Mouse (Mus musculus): ENCODE data around the gene Vps25. TPM values are rescaled to one million over a fixed set of nuclear protein-coding genes. Genes with fewer than 3 reads are reported as not detected.

Gene Vps25
- polyA plus RNA-seq, 1 experiment from 2014 or later = 117 TPM

Other genes starting within 250 kb of the Vps25 start
- gene Atp6v0a1, start 244.3 kb upstream of the Vps25 start, polyA plus RNA-seq (2015; fragmentation: Nextera tagmentation; extraction: Ambion mirVana) = 111 and 121 TPM in 2 replicates
- 9.0 and 9.4 TPM in 2 replicates for gene Naglu, start 183.7 kb upstream of the Vps25 start, polyA plus RNA-seq (2015; fragmentation: Nextera tagmentation; extraction: Ambion mirVana)
- 0.37 and 0.47 TPM in 2 replicates for gene Hsd17b1, start 175.3 kb upstream of the Vps25 start, polyA plus RNA-seq (2015; fragmentation: Nextera tagmentation; extraction: Ambion mirVana)
- 39.9 and 45.5 TPM in 2 replicates for gene Coasy, start 171.1 kb upstream of the Vps25 start, polyA plus RNA-seq (2015; fragmentation: Nextera tagmentation; extraction: Ambion mirVana)
- gene Mlx, start 166.4 kb upstream of the Vps25 start, polyA plus RNA-seq (2015; fragmentation: Nextera tagmentation; extraction: Ambion mirVana) = 87.3 and 96.9 TPM in 2 replicates
- 20.5 and 23.7 TPM in 2 replicates for gene Psmc3ip, start 158.3 kb upstream of the Vps25 start, polyA plus RNA-seq (2015; fragmentation: Nextera tagmentation; extraction: Ambion mirVana)
- 25.8 and 26.1 TPM in 2 replicates for gene Retreg3, start 133.8 kb upstream of the Vps25 start, polyA plus RNA-seq (2015; fragmentation: Nextera tagmentation; extraction: Ambion mirVana)
- gene Tubg1, start 133.8 kb upstream of the Vps25 start, polyA plus RNA-seq (2015; fragmentation: Nextera tagmentation; extraction: Ambion mirVana) = 77.7 and 78.9 TPM in 2 replicates
- gene Tubg2, start 97.8 kb upstream of the Vps25 start, polyA plus RNA-seq (2015; fragmentation: Nextera tagmentation; extraction: Ambion mirVana) = 35.5 and 38.9 TPM in 2 replicates
- gene Cntnap1, start 83.2 kb upstream of the Vps25 start, polyA plus RNA-seq (2015; fragmentation: Nextera tagmentation; extraction: Ambion mirVana) = 4.6 and 5.1 TPM in 2 replicates
- gene Plekhh3, start 82.4 kb upstream of the Vps25 start, polyA plus RNA-seq (2015; fragmentation: Nextera tagmentation; extraction: Ambion mirVana) = 10.3 and 13.0 TPM in 2 replicates
- gene Ccr10, start 78.3 kb upstream of the Vps25 start, polyA plus RNA-seq (2015; fragmentation: Nextera tagmentation; extraction: Ambion mirVana) = 0.40 and 0.91 TPM in 2 replicates
- 15.4 and 17.9 TPM in 2 replicates for gene Ezh1, start 27.2 kb upstream of the Vps25 start, polyA plus RNA-seq (2015; fragmentation: Nextera tagmentation; extraction: Ambion mirVana)
- gene Ramp2, start 7.7 kb upstream of the Vps25 start, polyA plus RNA-seq (2015; fragmentation: Nextera tagmentation; extraction: Ambion mirVana) = 97.6 and 108 TPM in 2 replicates
- gene Wnk4, start 6.9 kb downstream of the Vps25 start, polyA plus RNA-seq (2015; fragmentation: Nextera tagmentation; extraction: Ambion mirVana) = 5.5 and 6.8 TPM in 2 replicates
- gene Cntd1, start 25.3 kb downstream of the Vps25 start, polyA plus RNA-seq (2015; fragmentation: Nextera tagmentation; extraction: Ambion mirVana) = 0.89 and 1.0 TPM in 2 replicates
- gene Coa3, start 25.4 kb downstream of the Vps25 start, polyA plus RNA-seq (2015; fragmentation: Nextera tagmentation; extraction: Ambion mirVana) = 211 and 238 TPM in 2 replicates
- 173 and 178 TPM in 2 replicates for gene Becn1, start 48.6 kb downstream of the Vps25 start, polyA plus RNA-seq (2015; fragmentation: Nextera tagmentation; extraction: Ambion mirVana)
- gene Psme3, start 62.5 kb downstream of the Vps25 start, polyA plus RNA-seq (2015; fragmentation: Nextera tagmentation; extraction: Ambion mirVana) = 126 and 133 TPM in 2 replicates
- gene Aoc2, start 71.4 kb downstream of the Vps25 start, polyA plus RNA-seq (2015; fragmentation: Nextera tagmentation; extraction: Ambion mirVana) = 2.0 and 2.1 TPM in 2 replicates
- 0.07 TPM in 1 of 2 replicates, not detected in the other for gene Aoc3, start 76.9 kb downstream of the Vps25 start, polyA plus RNA-seq (2015; fragmentation: Nextera tagmentation; extraction: Ambion mirVana)
- gene G6pc, start 113.9 kb downstream of the Vps25 start, polyA plus RNA-seq (2015; fragmentation: Nextera tagmentation; extraction: Ambion mirVana) = not detected in 2 replicates
- 79.4 and 90.0 TPM in 2 replicates for gene Aarsd1, start 163.9 kb downstream of the Vps25 start, polyA plus RNA-seq (2015; fragmentation: Nextera tagmentation; extraction: Ambion mirVana)
- 5.7 and 8.3 TPM in 2 replicates for gene Gm27029, start 171.1 kb downstream of the Vps25 start, polyA plus RNA-seq (2015; fragmentation: Nextera tagmentation; extraction: Ambion mirVana)
- gene Rundc1, start 171.4 kb downstream of the Vps25 start, polyA plus RNA-seq (2015; fragmentation: Nextera tagmentation; extraction: Ambion mirVana) = 25.5 and 28.5 TPM in 2 replicates
- 3.3 and 4.3 TPM in 2 replicates for gene Ptges3l, start 171.6 kb downstream of the Vps25 start, polyA plus RNA-seq (2015; fragmentation: Nextera tagmentation; extraction: Ambion mirVana)
- gene Rpl27, start 188.6 kb downstream of the Vps25 start, polyA plus RNA-seq (2015; fragmentation: Nextera tagmentation; extraction: Ambion mirVana) = 303 and 315 TPM in 2 replicates
- gene Ifi35, start 194.7 kb downstream of the Vps25 start, polyA plus RNA-seq (2015; fragmentation: Nextera tagmentation; extraction: Ambion mirVana) = 3.6 and 3.8 TPM in 2 replicates
- 80.5 and 83.0 TPM in 2 replicates for gene Rnd2, start 211.3 kb downstream of the Vps25 start, polyA plus RNA-seq (2015; fragmentation: Nextera tagmentation; extraction: Ambion mirVana)
- gene Vat1, start 212.5 kb downstream of the Vps25 start, polyA plus RNA-seq (2015; fragmentation: Nextera tagmentation; extraction: Ambion mirVana) = 72.6 and 75.8 TPM in 2 replicates